Mouse (Mus musculus): ENCODE data around the gene Bhlha15.

DNA sequence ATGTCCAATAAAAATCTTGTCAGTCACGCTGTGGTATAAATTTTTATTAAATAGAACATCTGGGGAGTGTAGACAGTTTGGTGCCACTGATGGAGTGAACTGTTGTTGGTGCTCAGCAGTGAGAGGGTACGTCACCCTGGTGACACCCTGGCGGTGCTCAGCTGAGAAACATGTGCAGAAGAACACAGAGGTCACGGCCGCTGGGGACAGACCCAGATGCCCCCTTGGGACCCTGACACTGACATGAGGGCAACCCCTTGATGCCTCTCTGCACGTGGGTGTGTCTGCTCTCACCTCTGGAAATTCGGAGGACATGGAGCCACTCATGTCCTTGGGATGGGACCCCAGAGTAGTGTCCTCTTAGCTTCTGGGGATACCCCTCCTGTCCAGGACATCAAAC lies 4.3 kb downstream of the Bhlha15 start:
- TF ChIP-seq CTCF (IDR thresholded peaks at IDR 0.05; ENCODE audit: low read depth, low read length) (no peak), GATA1 (IDR thresholded peaks at IDR 0.05; ENCODE audit: borderline replicate concordance, low read length) (no peak), TAL1 (conservative IDR thresholded peaks at IDR 0.05; ENCODE audit: low read depth, low read length) (no peak), POLR2AphosphoS5 (IDR thresholded peaks at IDR 0.05; ENCODE audit: insufficient replicate concordance, low read depth, low read length) (no peak)
